Mouse (Mus musculus) ES-Bruce4 (cell line): ENCODE data around the gene Zscan12.

Experiments
- CTCF ChIP-seq: IDR thresholded peaks from one replicate; pipeline ENCODE4 v1.8.1; 2011; ENCODE audit warnings: low read depth, low read length
- EP300 ChIP-seq: IDR thresholded peaks from 2 replicates; pipeline ENCODE4 v1.6.1; 2011; ENCODE audit warnings: low read depth, low read length; ENCODE audit not compliant: insufficient read depth
- POLR2A ChIP-seq: IDR thresholded peaks from one replicate; pipeline ENCODE4 v1.8.1; 2011; ENCODE audit warnings: low read length; ENCODE audit not compliant: insufficient read depth

DNA sequence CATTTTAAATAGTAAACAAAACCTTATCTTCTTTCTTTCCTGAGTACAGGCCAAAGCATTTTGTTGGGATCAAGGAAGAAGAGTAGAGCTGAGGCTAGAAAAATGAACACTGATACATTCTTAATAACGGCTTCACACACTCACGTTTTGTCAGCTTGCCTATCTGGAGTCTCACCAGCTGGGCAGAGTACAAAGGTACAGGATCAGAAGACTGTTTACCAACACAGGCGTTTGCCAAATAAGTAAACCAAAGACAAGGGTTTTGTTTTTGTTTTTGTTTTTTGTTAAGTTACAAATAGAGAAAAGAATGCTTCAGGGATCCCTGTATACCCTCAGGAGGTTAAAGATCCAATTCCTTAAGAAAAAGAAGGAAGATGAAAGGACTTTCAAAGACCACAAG is 38.5 kb downstream of the Zscan12 start:
- TF ChIP-seq EP300 (no peak), POLR2A (no peak), CTCF (no peak)
